Mouse (Mus musculus) adrenal gland, postnatal 25 days (tissue): ENCODE results near the gene Dnah6. TPM values are rescaled to one million over a fixed set of nuclear protein-coding genes. Genes with fewer than 3 reads are reported as not detected.

Experiments used
- total RNA-seq: library from RNA; stranded (reverse); gene quantifications from 2 replicates; pipeline ENCODE4 v1.2.3, GENCODE M21; 2021

Dnah6 gene
- total RNA-seq, 1 experiment from 2014 or later, result 0.03 TPM

Other genes with a start within 250 kb of the Dnah6 start
- 295 and 313 TPM in 2 replicates for gene Suclg1, start 26.7 kb upstream of the Dnah6 start, total RNA-seq
- gene 4931417E11Rik, start 248.0 kb upstream of the Dnah6 start, total RNA-seq, result not detected in 2 replicates